Mouse (Mus musculus): ENCODE results near the gene Plekhm3.

- TF ChIP-seq POLR2A (IDR thresholded peaks at IDR 0.05; ENCODE audit: borderline replicate concordance, control insufficient read depth, low read depth, low read length) = no peak
- TF ChIP-seq CTCF (IDR thresholded peaks at IDR 0.05; ENCODE audit: control insufficient read depth, insufficient read depth, low read length) = no peak
Observed at GRCm38 (mm10) chr1:64937692-64938091, 18.9 kb downstream of the Plekhm3 start.
